Mouse (Mus musculus): Measurements from ENCODE around the gene Tprn. TPM values are rescaled to one million over a fixed set of nuclear protein-coding genes. Genes with fewer than 3 reads are reported as not detected.

The Tprn gene
- total RNA-seq, 2 experiments from 2014 or later, result 11.2 to 11.4 TPM

GRCm38 (mm10) chr2:25265897-25266656, 3.7 kb downstream of the Tprn start:
- no peak for DNase-seq

DNA sequence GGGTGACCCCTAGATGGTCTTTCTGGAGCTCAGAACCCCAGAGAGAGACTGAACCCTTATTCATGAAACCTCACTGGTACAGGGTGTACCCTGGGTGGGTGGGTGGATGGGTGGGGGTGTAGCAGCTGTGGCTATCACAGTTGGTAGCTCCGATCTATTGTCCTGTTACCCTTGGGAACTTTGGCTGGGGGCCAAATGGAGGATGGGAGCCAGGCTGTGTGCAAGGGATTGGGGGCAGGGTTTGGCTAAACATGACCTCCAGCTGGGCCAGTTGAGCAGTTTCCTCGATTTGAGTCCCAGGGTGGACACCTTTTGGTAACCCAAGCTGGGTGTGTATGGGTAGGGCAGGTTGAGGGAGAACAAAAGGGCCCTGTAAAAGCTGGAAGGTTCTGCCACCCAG, 4.3 kb downstream of the Tprn start:
- DNase-seq, result peak; percentile 67

DNA sequence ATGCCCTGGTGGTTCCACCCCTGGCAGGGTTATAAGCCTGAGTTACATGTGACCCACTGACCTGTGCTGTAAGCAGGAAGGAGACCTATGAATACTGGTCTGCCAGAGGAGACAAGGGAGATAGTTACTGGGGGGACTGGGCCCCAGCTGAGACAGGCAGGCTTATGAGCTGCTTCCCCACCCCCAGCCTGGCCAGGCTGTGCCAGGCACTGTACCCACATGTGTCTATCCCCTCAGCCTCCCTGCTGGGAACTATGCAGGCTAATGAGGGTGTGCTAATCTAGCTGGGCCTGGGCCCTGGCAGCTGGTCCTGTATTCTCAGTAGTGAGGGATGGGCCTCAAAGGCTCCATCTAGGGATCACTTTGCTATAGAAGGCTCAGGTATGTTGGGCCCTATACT, 4.8 kb downstream of the Tprn start:
- DNase-seq, result no peak

GRCm38 (mm10) chr2:25267746-25268309, 5.4 kb downstream of the Tprn start:
- no peak for DNase-seq

DNA sequence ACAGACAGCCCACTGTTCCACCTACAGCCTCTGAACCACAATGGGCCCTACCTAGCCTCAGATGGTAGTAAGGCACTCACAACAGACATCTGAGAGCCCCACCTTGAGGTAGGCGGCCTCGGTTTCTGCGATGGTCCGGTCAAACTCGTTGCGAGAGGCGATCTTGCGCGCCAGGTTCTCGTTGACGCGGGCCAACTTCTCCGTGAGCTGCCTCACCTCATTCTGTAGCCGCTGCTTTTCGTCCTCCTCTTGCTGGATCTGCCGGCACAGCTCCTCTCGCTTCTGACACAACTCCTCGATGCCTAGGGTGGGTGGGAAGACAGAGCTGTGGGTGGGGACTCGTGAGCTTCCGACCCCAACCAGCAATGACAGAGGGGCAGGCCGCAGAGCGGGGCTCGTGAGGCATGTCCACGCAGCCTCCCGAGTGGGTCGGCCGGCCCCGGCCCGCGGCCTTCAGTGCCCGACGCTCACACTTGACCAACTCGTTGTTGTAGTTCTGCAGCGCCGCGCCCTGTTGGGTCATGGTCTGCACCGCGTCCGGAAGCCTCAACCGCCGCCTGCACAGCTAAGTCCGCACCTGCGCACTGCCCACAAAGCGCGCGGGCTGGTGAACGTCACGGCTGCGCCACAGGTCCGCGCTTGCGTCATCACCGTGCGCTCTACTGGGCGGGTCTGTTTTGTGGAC, 9.6 kb downstream of the Tprn start, which contains the start of the genes Ssna1 and Anapc2:
Gene Ssna1, minus strand, starts transcription at position 612 of the 685 bp plus-strand sequence.
Gene Anapc2, plus strand, starts transcription at position 652 of the 685 bp plus-strand sequence.
- peak; percentile 99 for DNase-seq

DNA sequence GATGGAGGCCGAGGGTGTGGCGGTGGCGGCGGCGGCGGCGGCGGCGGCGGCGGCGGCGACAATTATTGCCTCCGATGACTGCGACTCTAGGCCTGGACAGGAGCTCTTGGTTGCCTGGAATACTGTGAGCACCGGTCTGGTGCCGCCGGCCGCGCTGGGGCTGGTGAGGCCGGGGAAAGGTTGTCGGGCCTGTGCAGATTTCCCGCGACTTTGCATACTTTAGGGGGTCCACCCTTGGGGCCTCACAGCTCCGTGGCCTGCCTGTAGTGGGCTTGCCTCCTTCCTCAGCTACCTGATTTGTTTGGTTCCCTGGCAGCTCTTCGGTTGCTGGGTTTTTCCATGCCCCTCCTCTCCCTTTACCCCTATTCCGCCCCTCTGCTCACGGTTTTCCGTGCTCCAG, 10.1 kb downstream of the Tprn start:
- DNase-seq, result no peak

DNA sequence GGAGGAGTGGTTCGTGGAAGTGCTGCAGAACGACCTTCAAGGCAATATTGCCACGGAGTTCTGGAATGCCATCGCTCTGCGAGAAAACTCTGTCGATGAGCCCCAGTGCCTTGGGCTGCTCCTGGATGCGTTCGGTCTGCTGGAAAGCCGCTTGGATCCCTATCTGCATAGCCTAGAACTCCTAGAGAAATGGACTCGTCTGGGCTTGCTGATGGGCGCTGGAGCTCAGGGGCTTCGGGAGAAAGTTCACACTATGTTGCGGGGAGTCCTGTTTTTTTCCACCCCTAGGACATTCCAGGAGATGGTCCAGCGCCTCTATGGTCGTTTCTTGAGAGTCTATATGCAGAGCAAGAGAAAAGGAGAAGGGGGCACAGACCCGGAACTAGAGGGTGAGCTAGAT, 10.6 kb downstream of the Tprn start:
- no peak for DNase-seq

GRCm38 (mm10) chr2:25278928-25279882, 16.8 kb downstream of the Tprn start:
- DNase-seq, result peak; percentile 87

GRCm38 (mm10) chr2:25285551-25285950, 23.1 kb downstream of the Tprn start:
- DNase-seq, result no peak

DNA sequence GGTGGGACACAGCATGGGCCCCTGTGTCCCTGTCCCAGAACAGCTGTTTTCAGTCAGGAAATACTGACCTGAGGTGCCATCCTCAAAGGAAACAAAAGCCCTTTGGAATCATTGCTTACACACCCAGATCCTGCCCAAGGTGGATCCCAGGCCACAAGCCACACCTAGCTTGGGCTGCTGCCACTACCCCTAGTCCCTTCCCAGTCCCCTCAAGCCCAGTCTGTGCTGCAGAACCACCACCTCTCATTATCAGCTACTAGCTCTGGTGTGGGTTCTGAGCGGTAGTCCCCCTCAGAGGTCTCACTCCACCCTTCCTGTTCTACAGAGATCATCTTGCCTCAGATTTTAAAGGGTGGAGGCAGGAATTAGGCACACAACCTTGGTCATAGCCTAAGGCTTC, 23.9 kb downstream of the Tprn start:
- no peak for DNase-seq

GRCm38 (mm10) chr2:25286837-25287636, 24.6 kb downstream of the Tprn start:
- no peak for DNase-seq

- DNase-seq, result no peak
These were observed 25.7 kb downstream of the Tprn start, which contains the start of gene Tmem210 for GRCm38 (mm10) chr2:25287927-25288649. Tmem210 (plus strand) TSS chr2:25288145.

GRCm38 (mm10) chr2:25288734-25289345, 26.4 kb downstream of the Tprn start:
- DNase-seq, result no peak

DNA sequence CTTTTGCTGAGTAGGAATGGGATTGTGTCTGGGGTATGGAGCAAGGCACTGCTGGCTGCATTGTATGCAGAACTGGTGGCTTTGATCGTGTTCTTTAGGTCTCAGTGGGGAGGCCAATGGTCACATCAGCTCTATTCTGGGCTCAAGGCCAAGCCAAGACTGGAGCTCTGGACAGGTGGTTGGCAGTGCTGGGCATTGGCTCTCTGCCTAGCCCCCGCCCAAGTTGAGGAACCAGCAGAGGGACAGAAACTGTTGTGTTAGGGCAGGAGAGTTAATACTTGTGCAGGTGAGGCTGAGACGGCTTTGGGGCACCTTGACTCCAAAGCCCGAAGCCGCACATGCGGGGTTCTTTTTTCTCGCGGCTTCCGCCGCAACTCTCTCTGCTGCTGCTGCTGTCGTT, 27.2 kb downstream of the Tprn start, which contains the start of gene Lrrc26:
Gene Lrrc26, plus strand, starts transcription at position 265 of the 400 bp plus-strand sequence.
- DNase-seq, result peak; percentile 68

GRCm38 (mm10) chr2:25290101-25290815, 27.8 kb downstream of the Tprn start:
- peak; percentile 67 for DNase-seq

- DNase-seq, result no peak
These were observed 28.4 kb downstream of the Tprn start for GRCm38 (mm10) chr2:25290816-25291130.

DNA sequence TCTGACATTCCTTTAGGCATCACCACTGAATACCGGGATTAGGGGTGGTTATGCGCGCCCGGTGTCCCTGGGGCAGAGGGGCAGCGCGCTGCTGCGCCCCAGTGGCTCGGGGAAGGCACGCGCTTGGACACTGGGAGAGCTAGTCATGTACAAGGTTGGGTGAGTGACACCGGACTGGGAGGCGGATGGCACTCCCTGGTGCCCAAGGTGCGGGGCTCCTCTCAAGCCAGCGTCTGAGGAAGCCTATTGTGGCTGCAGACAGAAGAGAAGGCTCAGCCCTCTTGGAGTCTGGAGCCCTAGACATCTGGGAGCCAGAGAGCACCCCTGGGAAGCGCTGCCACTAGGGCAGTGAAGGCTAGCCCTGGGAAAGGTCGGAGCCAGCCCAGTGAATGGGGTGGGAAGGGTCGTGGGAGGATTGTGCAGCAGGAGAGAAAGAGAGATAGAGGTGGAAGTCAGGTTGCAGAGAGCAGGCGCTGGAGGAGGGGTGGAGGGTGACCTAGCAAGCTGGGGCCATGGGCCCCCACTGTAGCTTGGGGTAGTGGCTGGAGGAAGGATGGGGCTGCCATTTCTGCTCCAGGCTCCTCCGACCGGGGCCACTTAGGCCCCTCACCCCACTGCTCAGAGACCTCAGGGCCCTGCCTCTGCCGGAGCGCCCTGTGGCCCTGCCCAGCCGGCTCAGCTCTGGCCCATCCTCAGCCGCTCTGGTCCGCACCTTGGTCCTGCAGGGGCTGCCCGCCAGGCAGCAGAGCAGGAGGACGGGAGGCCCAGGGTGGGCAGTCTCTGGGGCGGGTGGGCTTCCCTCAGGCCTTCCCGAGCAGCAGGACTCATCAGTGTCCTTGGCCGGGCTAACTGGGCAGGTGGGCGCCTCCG, 29.0 kb downstream of the Tprn start:
- peak; percentile 22 for DNase-seq

DNA sequence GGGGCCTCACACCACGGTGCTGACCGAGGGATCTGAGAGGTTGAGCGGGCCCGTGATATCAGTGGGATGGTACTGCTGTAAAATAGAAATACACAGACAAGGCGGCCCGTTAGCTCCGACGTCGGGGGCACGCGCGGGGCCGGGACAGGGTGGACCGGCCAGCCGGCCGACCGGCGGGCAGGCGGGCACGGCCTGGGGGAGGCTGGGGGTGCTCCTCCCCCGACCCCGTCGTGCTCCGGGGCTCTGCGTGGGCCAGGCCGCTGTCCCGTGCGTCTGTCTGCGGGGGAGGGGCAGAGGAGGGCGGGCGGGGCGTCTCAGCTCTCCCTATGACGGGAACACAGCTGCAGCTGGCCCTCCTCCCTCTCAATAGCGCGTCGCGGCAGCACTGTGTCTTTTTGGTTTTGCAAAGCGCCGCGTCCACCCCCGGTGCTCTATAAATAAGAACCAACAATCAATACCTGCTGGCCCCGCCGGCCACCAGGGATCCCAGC, 29.7 kb downstream of the Tprn start:
- DNase-seq, result no peak

Data from adrenal gland, postnatal 10 days (tissue).